Mouse (Mus musculus) lung, embryonic 16.5 days (tissue): ENCODE measurements around the gene Pak4. TPM values are rescaled to one million over a fixed set of nuclear protein-coding genes. Genes with fewer than 3 reads are reported as not detected.
A peak's percentile ranks its signal among the peaks of the same experiment; 100 is the strongest.
"Not testable (repeated sequence)": the region's sequence is repeated elsewhere in the genome, so short reads cannot be mapped to it uniquely, and the experiment has no call there.

Experiments
- ATAC-seq: fragments of 200-750 bp; cut with Nextera tagmentation; 2 replicates; pipeline ENCODE4 v1.8.0; 2017; ENCODE audit warnings: low read depth, mild to moderate bottlenecking, moderate library complexity
- H3K27ac ChIP-seq: fragments of 300-500 bp; sonication (generic); 2 replicates; pipeline ENCODE4 v1.5.1; 2014; ENCODE audit warnings: mild to moderate bottlenecking, control low read depth, low read length
- H3K27me3 ChIP-seq: fragments of 300-500 bp; sonication (generic); 2 replicates; pipeline ENCODE4 v1.6.1; 2014; ENCODE audit warnings: low read depth, low read length, mixed read lengths; ENCODE audit not compliant: control insufficient read depth, insufficient read depth
- H3K36me3 ChIP-seq: fragments of 300-500 bp; sonication (generic); 2 replicates; pipeline ENCODE4 v1.6.1; 2014; ENCODE audit warnings: low read length; ENCODE audit not compliant: control insufficient read depth, insufficient read depth
- H3K4me1 ChIP-seq: fragments of 300-500 bp; sonication (generic); replicated peaks from 2 replicates; pipeline ENCODE4 v1.6.1; 2014; ENCODE audit warnings: low read length, mixed read lengths; ENCODE audit not compliant: control insufficient read depth, insufficient read depth
- H3K4me2 ChIP-seq: fragments of 300-500 bp; sonication (generic); 2 replicates; pipeline ENCODE4 v1.6.1; 2014; ENCODE audit warnings: low read depth, low read length, control low read depth
- H3K4me3 ChIP-seq: fragments of 300-500 bp; sonication (generic); 2 replicates; pipeline ENCODE4 v1.5.1; 2014; ENCODE audit warnings: mild to moderate bottlenecking, low read length, control low read depth
- H3K9ac ChIP-seq: fragments of 300-500 bp; sonication (generic); 2 replicates; pipeline ENCODE4 v1.6.1; 2014; ENCODE audit warnings: low read length, control low read depth
- H3K9me3 ChIP-seq: fragments of 300-500 bp; sonication (generic); 2 replicates; pipeline ENCODE4 v1.6.1; 2016; ENCODE audit warnings: low read length; ENCODE audit not compliant: control insufficient read depth
- WGBS: fragments of 180-500 bp; shearing (Covaris S2); extraction: QIAGEN DNeasy Blood & Tissue Kit; methylation state at CpG from one replicate; pipeline ENCODE4 v1.1.7; 2014; 5-methylcytosine and 5-hydroxymethylcytosine counted together
- polyA plus RNA-seq: library from polyadenylated mRNA; unstranded; fragments of >200 nt; fragmentation: Nextera tagmentation; extraction: Ambion mirVana; gene quantifications from 2 replicates; pipeline ENCODE4 v1.2.1, GENCODE M21; 2015

The Pak4 gene
- polyA plus RNA-seq, 1 experiment from 2014 or later = 60.5 TPM

GRCm38 (mm10) chr7:28619098-28619715, 21.2 kb upstream of the Pak4 start:
- no peak overlapping the region for H3K4me3 ChIP-seq
- 43% methylated on average over 9 of the region's 9 CpGs for WGBS

DNA sequence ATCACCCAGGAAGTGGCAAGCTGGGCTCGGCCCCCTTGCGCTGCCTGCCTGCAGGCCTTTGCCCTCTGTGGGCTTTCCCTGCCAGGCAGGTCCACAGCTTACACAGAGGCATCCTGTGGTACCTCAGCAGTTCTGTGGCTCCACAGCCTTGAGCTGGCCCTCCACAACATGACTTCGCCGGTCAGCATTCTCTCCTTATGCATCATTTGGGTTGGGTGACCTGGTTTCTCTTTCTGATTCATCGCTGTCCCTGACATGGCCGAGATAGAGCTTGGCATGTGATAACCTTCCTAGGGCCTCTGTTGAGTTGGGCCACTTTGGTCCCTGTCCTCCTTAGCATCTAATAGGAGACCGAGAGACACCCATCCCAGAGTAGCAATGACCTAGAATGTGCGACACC, 8.0 kb upstream of the Pak4 start:
- H3K9me3 ChIP-seq = no peaks in the 10 kb centered on the region
- no peaks in the 10 kb centered on the region for H3K36me3 ChIP-seq
- H3K27ac ChIP-seq = no peak overlapping the region
- no peak overlapping the region for H3K9ac ChIP-seq
- no peaks in the 10 kb centered on the region for H3K4me1 ChIP-seq
- no peak for ATAC-seq
- 90% methylated on average over 8 of the region's 8 CpGs for WGBS
- H3K4me3 ChIP-seq = no peak overlapping the region
- no peak overlapping the region for H3K4me2 ChIP-seq
- no peaks in the 10 kb centered on the region for H3K27me3 ChIP-seq

More at GRCm38 (mm10) chr7:28619098-28619715, 21.2 kb upstream of the Pak4 start:
- no peak overlapping the region for H3K9ac ChIP-seq
- no peak for ATAC-seq
- H3K27me3 ChIP-seq = no peaks in the 10 kb centered on the region
- no peak overlapping the region for H3K27ac ChIP-seq
- H3K4me1 ChIP-seq = no peaks in the 10 kb centered on the region
- H3K4me2 ChIP-seq = no peak overlapping the region
- H3K9me3 ChIP-seq = no peaks in the 10 kb centered on the region
- H3K36me3 ChIP-seq = no peaks in the 10 kb centered on the region

GRCm38 (mm10) chr7:28603788-28604187, 5.8 kb upstream of the Pak4 start:
- not testable (repeated sequence) for H3K9ac ChIP-seq, H3K4me2 ChIP-seq, H3K4me1 ChIP-seq, H3K9me3 ChIP-seq, H3K36me3 ChIP-seq, H3K4me3 ChIP-seq, H3K27me3 ChIP-seq, H3K27ac ChIP-seq, ATAC-seq
- WGBS = 79% methylated on average over 2 of the region's 2 CpGs

DNA sequence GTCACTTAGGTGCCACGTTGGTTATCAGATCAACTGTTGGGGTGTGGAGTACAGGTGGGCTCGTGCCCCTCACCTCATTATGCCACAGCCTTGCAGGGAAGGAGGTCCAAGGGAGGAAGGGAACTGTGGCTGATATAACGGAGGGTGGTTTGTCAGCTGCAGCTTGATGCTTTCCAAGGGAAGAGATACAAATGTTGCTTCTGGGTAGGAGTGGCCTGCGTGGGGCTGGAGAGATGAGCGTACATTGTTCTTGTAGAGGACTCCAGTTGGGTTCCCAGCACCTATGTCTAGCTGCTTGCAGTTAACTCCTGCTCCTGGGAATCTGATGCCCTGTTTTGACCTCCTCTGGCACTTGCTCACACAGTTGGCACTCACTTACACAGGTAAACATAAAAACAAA, 5.2 kb upstream of the Pak4 start:
- ATAC-seq = no peak
- H3K9ac ChIP-seq = no peak overlapping the region
- H3K4me2 ChIP-seq = no peak overlapping the region
- no peak overlapping the region for H3K27ac ChIP-seq
- WGBS = 80% methylated on average over 5 of the region's 5 CpGs
- no peaks in the 10 kb centered on the region for H3K27me3 ChIP-seq
- H3K9me3 ChIP-seq = no peaks in the 10 kb centered on the region
- no peaks in the 10 kb centered on the region for H3K36me3 ChIP-seq
- H3K4me3 ChIP-seq = no peak overlapping the region
- H3K4me1 ChIP-seq = 0 out of 2 replicates have a peak, but pooled peaks cover 3% of the 10 kb centered on the region

- Histone ChIP-seq H3K4me3 (no peak overlapping the region), H3K27ac (no peak overlapping the region), H3K4me1 (peaks cover 7% of the 10 kb centered on the region), H3K36me3 (no peaks in the 10 kb centered on the region), H3K9me3 (no peaks in the 10 kb centered on the region), H3K9ac (no peak overlapping the region), H3K4me2 (no peak overlapping the region), H3K27me3 (no peaks in the 10 kb centered on the region)
- 19% methylated on average over 7 of the region's 7 CpGs for WGBS
- ATAC-seq = no peak
Observed at GRCm38 (mm10) chr7:28601668-28602067, 3.7 kb upstream of the Pak4 start.

GRCm38 (mm10) chr7:28601029-28601428, 3.0 kb upstream of the Pak4 start:
- H3K27me3 ChIP-seq = no peaks in the 10 kb centered on the region
- WGBS = 7% methylated on average over 11 of the region's 11 CpGs
- no peaks in the 10 kb centered on the region for H3K9me3 ChIP-seq

DNA sequence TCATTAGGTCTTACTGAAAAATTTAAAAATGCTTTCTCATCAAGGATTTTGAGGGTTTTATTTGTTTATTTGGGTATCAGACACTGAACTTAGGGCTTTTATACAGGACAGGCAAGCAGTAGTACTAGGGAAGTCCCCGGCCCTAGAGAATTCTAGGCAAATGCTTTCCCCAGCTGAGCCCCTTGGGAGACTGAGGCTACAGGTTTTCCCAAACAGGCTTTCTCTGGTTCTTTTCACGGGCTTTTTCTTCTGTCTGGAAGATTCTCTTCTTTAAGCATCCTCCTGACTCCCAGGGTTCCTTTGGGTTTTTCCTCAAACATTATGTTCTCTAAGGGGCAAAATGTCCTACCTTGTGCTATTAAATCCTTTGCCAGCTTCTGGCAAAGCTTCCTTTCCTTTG, 966 bp upstream of the Pak4 start:
- Histone ChIP-seq H3K9me3 (no peaks in the 10 kb centered on the region), H3K27ac (no peak overlapping the region), H3K4me3 (no peak overlapping the region), H3K4me2 (no peak overlapping the region), H3K36me3 (peaks cover 2% of the 10 kb centered on the region; the same call in 1 of the 2 replicates), H3K4me1 (peaks cover 30% of the 10 kb centered on the region), H3K9ac (no peak overlapping the region), H3K27me3 (no peaks in the 10 kb centered on the region)
- ATAC-seq = no peak
- WGBS = 73% methylated on average over 2 of the region's 2 CpGs

More at GRCm38 (mm10) chr7:28601029-28601428, 3.0 kb upstream of the Pak4 start:
- no peak for ATAC-seq
- H3K27ac ChIP-seq = no peak overlapping the region
- no peak overlapping the region for H3K4me2 ChIP-seq
- peaks cover 13% of the 10 kb centered on the region for H3K4me1 ChIP-seq
- H3K36me3 ChIP-seq = no peaks in the 10 kb centered on the region
- H3K4me3 ChIP-seq = no peak overlapping the region
- no peak overlapping the region for H3K9ac ChIP-seq

DNA sequence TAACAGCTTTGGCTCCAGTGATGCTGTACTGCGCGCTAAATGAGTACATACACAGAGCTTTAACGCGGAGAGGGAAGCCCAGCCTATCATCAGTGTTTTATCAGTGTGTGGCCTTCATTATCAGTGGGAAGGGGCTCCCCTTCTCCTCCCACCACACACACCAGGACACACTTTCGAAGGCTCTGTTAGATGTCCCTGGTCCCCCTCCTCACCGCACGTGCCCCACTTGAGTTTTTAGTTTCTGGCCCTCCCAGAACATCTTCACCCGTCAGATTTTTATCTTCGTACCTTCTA, 761 bp downstream of the Pak4 start:
- WGBS = under 1% methylated on average over 9 of the region's 9 CpGs
- Histone ChIP-seq H3K36me3 (peaks cover 2% of the 10 kb centered on the region; the same call in 1 of the 2 replicates), H3K9me3 (no peaks in the 10 kb centered on the region), H3K4me2 (peak overlapping the region; percentile 78), H3K4me3 (peak overlapping the region; percentile 58), H3K27ac (peak overlapping the region; percentile 75), H3K4me1 (peaks cover 47% of the 10 kb centered on the region), H3K9ac (peak overlapping the region; percentile 81), H3K27me3 (no peaks in the 10 kb centered on the region)
- ATAC-seq = no peak

GRCm38 (mm10) chr7:28596436-28597276, 1.3 kb downstream of the Pak4 start:
- WGBS = 27% methylated on average over 20 of the region's 20 CpGs
- peaks cover 53% of the 10 kb centered on the region for H3K4me1 ChIP-seq
- no peaks in the 10 kb centered on the region for H3K9me3 ChIP-seq
- peak overlapping the region; percentile 75 for H3K27ac ChIP-seq
- no peaks in the 10 kb centered on the region for H3K27me3 ChIP-seq
- peak; percentile 62 for ATAC-seq
- peaks cover 2% of the 10 kb centered on the region; the same call in 1 of the 2 replicates for H3K36me3 ChIP-seq
- peak overlapping the region; percentile 81 for H3K9ac ChIP-seq
- peak overlapping the region; percentile 58 for H3K4me3 ChIP-seq
- peak overlapping the region; percentile 78 for H3K4me2 ChIP-seq
